Mouse (Mus musculus) liver (tissue): ENCODE results near the gene Gm20458.
A peak's percentile ranks its signal among the peaks of the same experiment; 100 is the strongest.

ENCODE experiments used
- DNase-seq: peaks from one replicate; pipeline ENCODE4 v3.0.0-alpha.2; 2020; ENCODE audit warnings: mixed read lengths

Gm20458 gene

DNA sequence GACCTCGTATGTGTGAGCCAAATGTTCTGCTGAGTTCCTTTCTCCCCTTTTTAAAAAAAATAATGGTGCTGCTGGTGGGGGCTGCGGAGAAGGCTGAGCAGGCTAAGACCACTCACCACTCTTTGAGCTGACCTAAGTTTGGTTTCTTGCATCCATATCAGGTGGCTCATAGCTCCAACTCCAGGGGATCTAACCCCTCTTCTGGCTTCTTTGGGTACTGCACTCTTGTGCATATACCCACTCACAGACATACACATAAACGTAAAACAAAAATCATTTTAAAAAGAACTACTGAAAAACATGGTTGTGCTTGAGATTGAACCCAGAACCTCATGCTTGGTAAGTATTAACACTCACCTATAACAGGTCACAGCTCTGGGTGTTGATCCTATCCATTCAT is 44.2 kb downstream of the Gm20458 start:
- no peak for DNase-seq

DNA sequence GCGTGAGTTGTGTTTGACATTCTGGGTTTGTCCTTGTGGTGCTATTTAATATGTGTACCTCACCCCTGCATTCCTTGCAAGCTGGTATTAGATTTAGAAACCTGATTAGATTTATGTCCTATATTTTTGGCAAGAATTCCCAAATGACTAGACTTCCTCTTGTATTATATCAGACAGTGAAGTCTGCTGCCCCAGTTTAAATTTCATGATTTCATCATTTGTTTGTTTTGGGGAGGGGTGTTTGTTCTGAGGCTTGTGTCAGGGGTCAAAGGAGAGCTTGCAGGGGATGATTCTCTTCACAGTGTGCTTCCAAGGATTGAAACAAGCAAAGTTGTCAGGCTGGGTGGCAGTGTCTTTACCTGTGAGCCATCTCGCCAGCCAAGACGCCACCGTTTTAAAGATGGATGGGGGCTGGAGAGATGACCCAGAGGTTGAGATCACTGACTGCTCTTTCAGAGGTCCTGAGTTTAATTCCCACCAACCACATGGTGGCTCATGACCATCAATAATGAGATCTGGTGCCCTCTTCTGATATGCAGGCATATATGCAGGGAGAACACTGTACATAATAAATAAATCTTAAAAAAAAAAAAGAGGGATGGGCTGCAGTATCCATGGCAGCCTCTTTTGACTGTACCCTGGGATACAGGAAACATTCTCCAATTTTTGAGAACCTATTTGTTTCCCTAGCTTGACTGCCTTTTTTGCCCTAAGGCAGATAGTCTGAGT is 45.0 kb downstream of the Gm20458 start:
- DNase-seq = no peak

DNA sequence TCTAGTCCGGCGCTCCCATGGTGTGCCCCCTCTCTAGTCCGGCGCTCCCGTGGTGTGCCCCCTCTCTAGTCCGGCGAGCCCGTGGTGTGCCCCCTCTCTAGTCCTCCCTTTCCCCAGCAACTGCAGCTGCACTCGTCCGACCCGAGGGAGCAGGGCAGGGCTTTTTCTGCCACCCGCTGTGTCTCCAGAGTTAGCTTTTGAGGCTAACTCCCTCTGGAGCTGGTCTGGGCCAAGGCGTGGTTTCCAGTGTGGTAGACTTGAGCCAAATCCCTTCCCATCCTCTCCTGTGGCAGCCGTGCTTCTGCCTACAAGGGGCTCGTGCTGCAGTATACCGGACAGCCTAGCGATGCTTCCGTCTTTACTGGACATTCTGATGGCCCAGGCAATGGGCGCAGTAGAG is 47.0 kb downstream of the Gm20458 start:
- DNase-seq = no peak

DNA sequence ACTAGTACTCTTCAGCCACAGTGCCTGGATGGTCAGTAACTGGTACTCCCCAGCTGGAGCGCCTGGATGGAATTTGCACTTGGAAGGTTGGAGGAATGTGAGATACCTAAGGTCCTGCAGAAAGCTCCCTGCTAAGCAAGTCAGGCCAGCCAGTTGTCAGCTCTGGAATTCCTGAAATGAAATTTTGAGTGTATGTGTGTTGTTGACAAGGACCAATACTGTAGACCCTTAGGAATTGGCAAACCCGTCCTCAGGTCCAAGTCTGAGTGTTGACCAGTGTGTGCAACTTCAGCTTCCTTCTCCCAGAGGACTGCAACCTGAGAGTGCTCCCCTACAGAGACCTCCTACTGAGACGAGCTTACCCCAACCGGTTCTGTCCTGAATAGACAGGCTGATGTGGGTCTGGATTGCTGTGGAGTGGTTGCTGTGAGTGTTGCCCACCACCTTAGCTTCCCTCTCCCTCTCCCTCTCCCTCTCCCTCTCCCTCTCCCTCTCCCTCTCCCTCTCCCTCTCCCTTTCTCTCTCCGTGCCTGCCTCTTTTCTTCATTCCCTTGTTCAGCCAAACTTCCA is 49.9 kb downstream of the Gm20458 start:
- DNase-seq = no peak

DNA sequence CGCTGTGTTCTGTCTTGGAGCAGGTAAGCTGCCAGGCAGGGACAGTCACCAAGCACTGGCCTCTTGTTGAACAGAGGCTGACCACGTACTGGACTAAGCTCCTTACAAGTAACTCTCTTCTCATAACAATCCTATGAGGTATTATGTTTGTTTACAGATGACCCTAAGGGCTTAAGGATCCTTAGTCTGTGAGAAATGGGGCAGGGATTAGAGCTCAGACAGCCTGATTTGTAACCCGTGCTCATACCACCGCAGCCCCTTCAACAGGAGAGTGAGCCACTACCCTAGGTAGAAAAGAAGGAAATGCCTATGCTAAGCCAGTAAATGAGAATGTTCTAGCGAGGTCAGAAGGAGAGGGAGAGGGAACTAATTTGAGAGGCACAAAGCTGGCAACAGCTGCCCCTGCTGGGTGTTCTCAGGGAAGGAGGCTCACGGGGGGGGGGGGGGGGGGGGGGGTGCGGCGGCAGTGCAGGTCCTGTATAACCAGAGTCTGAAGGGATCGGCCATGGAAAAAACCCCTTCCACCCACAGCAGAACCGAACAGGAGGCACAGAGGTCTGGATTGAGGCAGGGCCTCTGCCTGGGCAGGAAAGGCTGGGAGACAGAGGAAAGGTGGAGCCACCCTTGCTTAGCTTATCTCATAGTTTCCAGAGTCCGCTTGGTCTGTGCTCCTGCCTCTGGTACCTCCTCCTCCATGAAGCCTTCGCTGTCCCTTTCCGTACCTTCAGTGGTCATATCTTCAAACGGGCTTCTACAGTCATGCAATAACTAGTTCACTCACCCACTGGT is 51.5 kb downstream of the Gm20458 start:
- DNase-seq = peak; percentile 20

DNA sequence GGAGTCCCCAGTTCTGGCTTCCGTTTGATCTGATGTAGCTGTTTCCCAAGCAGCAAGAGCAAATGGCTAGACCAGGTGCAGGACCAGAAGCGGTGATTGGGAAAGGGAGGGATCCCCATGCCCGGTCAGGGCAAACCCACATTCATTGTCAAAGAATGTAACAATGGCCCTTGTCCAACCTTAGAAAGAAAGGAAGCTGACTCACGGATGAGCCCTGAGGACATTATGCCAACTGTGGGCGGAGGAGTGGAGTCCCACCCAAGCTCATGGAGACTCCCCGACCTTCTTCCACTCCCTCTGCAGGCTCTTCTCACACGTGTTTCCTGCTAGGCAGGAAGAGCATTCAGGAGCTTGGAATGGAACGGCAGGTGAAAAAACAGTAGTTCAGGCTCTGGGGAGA is 52.6 kb downstream of the Gm20458 start:
- DNase-seq = no peak

DNA sequence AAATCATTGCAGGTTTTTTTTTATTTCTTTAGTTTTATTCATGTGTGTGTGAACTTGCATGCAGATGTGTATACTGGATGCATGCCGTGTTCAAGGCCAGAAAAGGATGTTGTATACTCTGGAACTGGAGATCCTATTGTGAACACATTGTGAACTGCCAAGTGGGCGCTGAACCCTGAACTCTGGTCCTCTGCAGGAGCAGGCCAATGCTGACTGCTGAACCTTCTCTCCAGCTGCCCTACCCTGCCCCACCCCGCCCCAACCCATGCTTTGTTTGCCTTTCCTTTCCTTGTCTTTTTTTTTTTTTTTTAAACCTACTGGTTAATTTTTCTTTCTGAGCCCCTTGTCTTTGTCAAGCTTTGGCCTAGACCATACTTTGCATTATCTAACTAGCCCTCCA is 54.1 kb downstream of the Gm20458 start:
- DNase-seq = no peak

DNA sequence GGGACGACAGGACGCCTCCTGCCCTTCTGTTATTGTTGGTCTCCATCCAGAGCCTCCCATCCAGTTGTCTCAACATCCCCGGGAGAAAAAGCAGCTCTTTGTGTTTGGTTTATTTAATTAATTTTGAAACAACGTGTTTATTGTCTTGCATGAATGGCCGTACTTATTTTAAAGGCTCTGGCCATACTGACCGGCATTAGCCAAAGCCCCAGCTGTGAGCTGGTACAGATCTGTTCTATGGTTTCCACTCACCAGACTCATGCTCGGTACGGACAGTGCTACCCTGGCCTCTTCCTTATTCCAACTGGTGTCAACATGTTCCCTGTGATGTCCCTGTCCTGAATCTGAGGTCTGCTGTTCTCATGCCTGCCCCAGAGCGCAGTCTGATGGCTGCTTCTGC is 55.1 kb downstream of the Gm20458 start:
- no peak for DNase-seq

DNA sequence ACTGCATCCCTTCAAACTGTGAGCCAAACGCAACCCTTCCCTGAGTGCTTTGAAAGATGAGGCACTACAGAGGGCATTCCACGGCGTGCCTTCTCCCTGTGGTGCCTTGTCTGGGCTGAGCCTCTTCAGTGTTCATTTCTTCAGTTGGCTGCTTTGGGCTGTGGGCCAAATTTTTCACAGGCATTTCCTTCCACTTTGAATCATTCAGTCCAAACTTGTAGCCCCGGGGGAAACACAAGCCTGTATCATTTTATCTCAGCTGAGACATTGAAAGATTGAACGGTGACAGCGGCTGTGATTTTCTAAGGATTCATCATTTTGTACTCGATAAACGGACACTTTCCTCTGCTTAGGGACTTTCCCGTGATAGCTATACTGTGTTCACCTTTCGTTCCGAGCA is 55.8 kb downstream of the Gm20458 start:
- no peak for DNase-seq

DNA sequence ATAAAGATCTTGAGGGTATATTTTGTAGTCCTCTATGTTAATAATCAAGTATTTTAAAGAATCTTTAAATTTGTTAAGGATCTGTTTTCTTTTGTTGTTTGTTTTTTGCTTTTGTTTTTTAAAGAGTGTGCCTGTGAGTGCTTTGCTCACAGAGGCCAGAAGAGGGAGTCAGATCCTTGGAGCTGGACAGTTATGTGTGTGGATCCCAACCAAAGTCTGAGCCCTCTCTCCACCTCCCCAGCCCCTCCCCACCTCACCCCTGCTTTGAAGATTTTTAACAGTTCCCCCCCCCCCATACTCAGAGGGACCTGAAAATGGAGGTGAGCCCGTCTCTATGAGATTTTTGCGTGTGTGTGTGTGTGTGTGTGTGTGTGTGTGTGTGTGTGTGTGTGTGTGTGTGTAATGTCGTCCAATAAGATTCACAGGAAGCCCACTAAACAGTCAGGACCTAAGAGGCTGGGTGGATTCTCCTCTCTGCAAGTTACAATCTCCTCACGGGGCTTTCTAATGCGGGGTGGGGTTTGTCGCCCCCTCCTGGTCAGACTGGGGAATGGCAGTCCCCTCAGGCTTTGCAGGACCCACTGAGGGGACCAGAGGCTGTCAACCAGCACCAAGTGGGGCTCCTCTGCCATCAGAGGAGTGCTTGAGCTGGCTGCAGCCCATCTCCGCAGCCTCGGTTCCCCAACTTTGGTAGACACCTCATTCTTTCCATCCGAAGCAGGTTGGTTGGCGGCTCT is 56.9 kb downstream of the Gm20458 start:
- DNase-seq = peak; percentile 57

DNA sequence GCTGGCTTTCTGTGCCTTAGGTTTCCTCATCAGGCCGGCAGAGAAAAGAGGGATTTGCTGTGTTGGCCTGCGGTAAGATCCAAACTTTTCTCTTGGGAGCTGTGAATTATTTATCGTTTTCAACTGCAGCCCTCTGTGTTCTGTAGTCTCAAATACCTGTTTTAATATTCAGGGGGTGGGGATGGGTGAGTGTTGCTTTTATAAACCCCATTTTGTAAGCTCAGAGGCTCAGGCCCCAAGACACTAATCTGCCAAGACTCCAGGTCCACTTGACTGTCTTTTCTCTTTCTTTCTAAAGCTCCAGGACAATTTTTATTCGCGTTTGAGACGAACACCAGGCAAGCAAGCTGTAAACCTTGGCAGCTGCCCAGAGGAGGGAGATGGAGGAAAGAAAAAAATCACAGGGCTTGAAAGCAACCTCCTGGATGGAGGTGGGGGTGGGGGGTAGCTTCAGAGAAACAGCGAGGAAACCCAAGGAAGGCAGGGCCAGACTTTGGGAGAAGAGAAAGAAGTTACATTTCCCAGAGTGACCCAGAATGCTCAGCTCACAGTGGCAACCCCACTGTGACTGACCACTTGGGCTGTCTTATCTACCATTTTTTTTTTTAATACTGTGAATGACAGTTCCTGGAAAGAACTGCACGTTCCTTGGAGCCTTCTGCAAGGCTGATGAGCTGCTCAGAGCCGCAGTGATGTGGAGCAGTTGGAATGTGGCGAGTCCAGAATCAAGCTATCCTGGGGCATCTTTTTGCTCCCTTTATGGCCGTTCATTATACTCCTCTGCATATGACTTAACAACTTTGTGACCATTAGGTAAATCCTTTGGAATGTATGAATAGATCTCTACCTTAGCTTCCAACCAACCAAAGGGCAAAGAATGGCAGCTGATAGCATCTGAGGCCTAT is 57.8 kb downstream of the Gm20458 start:
- DNase-seq = no peak

DNA sequence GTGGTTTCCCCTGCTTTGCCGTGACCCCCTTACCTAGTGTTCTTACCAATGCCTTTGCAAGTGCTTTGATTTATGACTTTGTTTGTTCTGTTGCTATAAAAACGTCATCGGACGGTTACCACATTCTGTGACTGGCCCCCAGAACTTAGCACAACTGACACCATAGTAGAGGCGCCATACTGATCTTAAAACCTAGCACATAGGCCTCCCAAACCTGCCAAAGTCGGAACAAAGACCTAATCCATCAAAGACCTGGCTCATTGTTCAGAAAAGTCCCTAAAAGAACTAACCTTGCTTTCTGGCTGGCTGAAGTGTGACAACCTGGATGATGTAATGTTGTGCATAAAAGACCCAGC is 58.4 kb downstream of the Gm20458 start:
- no peak for DNase-seq

DNA sequence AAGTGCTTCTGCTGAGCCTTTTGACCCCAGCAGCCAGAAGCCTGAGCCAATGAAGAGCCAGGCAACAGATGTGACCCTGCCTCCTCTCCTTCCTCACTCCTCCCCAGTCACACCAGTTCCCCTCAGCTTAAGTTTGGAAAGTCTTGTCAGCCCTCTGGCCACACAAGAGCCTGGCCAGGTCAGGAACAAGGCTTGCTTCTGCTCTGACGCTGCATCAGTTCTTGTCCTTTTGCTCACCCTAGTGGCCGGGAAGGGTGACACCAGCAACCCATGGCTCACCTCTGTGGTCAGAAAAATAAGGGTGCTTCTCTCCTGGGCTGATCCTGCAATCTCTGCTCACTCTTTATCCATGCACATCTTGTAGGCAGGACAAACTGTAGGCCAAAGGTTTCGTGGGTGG is 60.0 kb downstream of the Gm20458 start:
- peak; percentile 53 for DNase-seq

DNA sequence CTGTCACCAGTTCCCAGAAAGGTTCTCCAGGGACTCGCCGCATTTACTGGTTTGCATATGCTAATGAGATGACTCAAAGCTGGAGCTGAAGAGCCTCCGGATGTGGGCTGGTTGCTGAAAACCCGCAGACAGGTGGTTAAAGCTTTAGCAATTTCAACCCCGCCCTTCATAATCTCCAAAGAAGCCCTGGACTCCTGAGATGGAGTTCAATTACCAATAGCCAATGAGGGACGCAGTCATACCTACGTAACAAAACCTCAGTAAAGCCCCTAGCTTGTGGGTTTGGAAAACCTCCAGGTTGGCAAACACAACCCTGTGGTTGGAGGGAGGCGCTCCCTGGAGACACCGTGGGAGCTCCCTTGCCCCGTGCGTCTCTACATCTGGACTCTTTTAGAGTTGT is 61.1 kb downstream of the Gm20458 start:
- no peak for DNase-seq

DNA sequence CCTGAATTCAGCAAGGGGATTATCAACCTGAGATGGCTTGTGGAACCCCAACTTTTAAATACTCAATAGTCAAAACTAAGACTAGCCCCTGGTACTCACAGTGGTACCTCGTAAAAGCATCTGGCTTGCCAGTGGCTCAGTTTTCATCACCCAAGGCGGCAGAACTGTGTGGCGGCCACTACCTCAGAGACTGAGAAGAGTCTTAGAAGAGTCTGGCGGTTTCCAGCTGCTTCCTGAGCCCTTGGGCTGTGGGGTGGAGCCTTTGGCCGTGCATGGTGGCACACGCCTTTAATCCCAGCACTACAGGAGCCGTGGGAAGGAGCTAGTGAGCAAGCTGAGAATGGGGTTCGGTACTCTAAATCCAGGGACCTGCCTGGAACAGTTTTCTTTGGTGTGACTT is 61.5 kb downstream of the Gm20458 start:
- DNase-seq = no peak

DNA sequence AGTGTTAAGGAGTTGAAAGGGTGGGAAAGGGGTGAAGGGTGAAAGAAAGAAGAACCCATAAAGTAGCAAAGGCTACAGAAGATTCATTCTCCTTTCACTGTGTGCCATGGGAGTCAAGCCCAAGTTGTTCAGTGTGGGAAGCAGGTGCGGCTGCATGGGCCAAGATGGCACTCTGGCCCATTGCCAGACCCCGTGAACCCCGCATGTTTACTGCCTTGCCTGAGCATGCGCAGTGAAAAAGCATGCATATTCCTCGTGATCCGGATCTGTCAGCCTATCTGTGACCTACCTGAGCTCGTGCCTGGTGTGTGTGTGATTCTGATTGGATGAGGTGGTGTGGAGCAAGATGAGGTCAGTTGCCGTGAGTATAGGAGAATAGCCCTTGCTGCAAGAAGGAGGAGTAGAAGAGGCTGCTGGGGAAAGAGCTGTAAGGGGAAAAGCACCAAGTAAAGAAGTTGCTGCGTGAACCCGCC is 62.6 kb downstream of the Gm20458 start:
- no peak for DNase-seq

DNA sequence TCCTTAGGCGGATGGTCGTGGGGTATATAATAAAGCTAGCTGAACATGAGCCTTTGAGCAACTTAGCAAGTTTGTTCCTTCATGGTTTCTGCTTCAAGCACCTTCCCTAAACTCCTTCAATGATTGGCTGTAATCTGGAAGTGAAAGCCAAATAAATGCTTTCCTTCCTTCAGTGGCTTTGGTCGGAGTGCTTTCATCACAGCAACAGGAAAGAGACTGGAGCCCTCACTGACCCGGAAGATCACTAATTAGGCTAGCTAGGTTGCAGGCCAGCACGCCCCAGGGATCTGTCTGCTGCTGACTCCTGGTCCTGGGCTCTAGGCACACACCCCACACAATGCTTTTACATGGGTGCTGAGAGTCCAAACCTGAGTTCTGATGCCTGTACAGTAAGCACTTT is 67.8 kb downstream of the Gm20458 start:
- no peak for DNase-seq

DNA sequence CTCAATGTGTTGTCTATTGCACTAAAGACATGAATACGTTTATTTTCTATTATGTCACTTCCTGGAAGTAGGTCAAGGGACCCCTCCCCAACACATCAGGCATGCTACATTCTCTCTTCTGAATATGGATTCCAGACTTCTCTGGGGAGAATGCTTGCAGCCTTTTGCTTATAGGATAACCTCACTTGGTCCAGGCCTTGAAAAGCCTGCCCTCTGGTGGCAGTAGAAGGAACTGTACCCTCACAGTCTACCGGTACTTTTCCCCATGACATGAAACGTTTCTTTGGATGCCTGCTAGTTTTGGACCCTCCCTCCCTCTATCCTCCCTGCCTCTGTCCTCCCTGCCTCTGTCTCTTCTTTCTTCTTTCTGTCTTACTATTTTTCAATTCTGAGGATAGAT is 70.4 kb downstream of the Gm20458 start:
- peak; percentile 69 for DNase-seq

DNA sequence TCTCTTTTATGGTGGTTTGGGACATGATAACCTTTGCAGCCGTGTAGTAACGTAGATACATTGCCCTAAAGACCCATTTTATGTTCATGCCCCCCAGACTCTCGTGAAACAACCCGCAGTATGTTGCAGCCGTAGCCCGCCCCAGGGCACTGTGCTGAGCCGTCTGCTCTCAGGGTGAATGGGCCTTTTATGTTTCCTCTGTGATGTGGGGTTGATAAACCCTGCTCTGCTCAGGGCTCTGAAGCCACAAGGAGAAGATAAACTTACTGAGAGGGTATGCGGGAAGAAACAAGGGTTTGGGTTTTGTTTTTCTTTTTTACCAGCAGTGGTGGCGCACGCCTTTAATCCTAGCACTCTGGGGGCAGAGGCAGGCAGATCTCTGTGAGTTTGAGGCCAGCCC is 73.5 kb downstream of the Gm20458 start:
- no peak for DNase-seq

DNA sequence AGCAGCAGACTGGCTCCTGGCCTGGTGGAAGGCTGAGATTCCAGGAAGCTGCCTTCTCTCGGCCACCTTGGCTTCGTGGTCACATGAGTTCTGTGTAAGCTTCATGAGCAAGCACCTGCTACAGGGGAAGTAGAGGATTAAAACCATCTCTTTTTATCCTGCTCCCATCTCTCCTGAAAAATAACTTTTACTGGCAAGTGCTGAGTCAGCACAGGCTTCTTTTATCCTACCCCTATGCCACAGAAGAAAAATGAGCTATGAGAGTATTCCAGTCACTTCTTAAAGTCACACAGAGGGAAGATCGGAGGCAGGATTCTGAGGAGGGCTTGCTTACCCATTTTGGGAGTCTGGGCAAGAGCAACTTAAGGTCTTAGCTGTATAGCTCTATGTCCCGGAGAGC is 76.2 kb downstream of the Gm20458 start:
- DNase-seq = no peak
